Mouse (Mus musculus) ovary, postnatal 36 days (tissue): Measurements from ENCODE around the gene Slc30a7.

Source experiments
- DNase-seq: peaks from one replicate; pipeline ENCODE4 v3.0.0; 2022; ENCODE audit warnings: low spot score, mixed read lengths

Gene Slc30a7

GRCm38 (mm10) chr3:115992103-115992502 is 15.1 kb downstream of the Slc30a7 start:
- no peak for DNase-seq

- no peak for DNase-seq
Observed at GRCm38 (mm10) chr3:115985183-115985892, 21.9 kb downstream of the Slc30a7 start.

- no peak for DNase-seq
Observed at GRCm38 (mm10) chr3:115984653-115985052, 22.6 kb downstream of the Slc30a7 start.

- no peak for DNase-seq
Observed at GRCm38 (mm10) chr3:115983217-115983616, 24.0 kb downstream of the Slc30a7 start.

GRCm38 (mm10) chr3:115979000-115979399 is 28.2 kb downstream of the Slc30a7 start:
- no peak for DNase-seq

GRCm38 (mm10) chr3:115974995-115975394 is 32.2 kb downstream of the Slc30a7 start:
- DNase-seq, result no peak

GRCm38 (mm10) chr3:115974228-115974627 is 33.0 kb downstream of the Slc30a7 start:
- no peak for DNase-seq

- no peak for DNase-seq
Observed at GRCm38 (mm10) chr3:115971891-115972646, 35.1 kb downstream of the Slc30a7 start.

- no peak for DNase-seq
Observed at GRCm38 (mm10) chr3:115971045-115971785, 36.0 kb downstream of the Slc30a7 start.

GRCm38 (mm10) chr3:115968745-115969530 is 38.3 kb downstream of the Slc30a7 start:
- no peak for DNase-seq

- DNase-seq, result no peak
Observed at GRCm38 (mm10) chr3:115964071-115964470, 43.1 kb downstream of the Slc30a7 start.

- DNase-seq, result no peak
Observed at GRCm38 (mm10) chr3:115963597-115963996, 43.6 kb downstream of the Slc30a7 start.

- no peak for DNase-seq
Observed at GRCm38 (mm10) chr3:115962028-115962415, 45.2 kb downstream of the Slc30a7 start.

GRCm38 (mm10) chr3:115961311-115962027 is 45.7 kb downstream of the Slc30a7 start:
- DNase-seq, result no peak

- DNase-seq, result no peak
Observed at GRCm38 (mm10) chr3:115957223-115957622, 50.0 kb downstream of the Slc30a7 start.

GRCm38 (mm10) chr3:115953088-115953487 is 54.1 kb downstream of the Slc30a7 start:
- DNase-seq, result no peak

GRCm38 (mm10) chr3:115952356-115952755 is 54.9 kb downstream of the Slc30a7 start:
- DNase-seq, result no peak

- no peak for DNase-seq
Observed at GRCm38 (mm10) chr3:115951221-115951620, 56.0 kb downstream of the Slc30a7 start.

- DNase-seq, result no peak
Observed at GRCm38 (mm10) chr3:115949921-115950877, 57.0 kb downstream of the Slc30a7 start.
